Comparison of ENCODE assay signal across 16 mouse cellular contexts in genomic region chr7:116035504-116035903, GRCm38 (mm10). TPM values are rescaled to one million over a fixed set of nuclear protein-coding genes. Genes with fewer than 3 reads are reported as not detected.
DNase-seq lines count a peak whose midpoint lies in the region; ATAC-seq and TF ChIP-seq lines count a peak whose summit lies in the region.
"Had no signal": no experiment of that assay in that cellular context is flagged by ENCODE, and none has a peak within 500 bp of the region (broad histone marks: within the 10 kb centered on the region; RNA-seq: fewer than 3 reads in every experiment).

No protein-coding gene starts in this region.

- no peak for ATAC-seq in heart, embryonic 12.5 days (ENCODE audit: insufficient number of reproducible peaks, low FRiP score)
- no peak for ATAC-seq in embryonic facial prominence, embryonic 14.5 days (ENCODE audit: low read depth)
- ATAC-seq in forebrain, embryonic 16.5 days = no peak
- no peak for ATAC-seq in midbrain, postnatal 0 days (ENCODE audit: low FRiP score)
- ATAC-seq in granulocyte monocyte progenitor cell, adult 5-6 weeks (replicated peaks; ENCODE audit: poor library complexity, severe bottlenecking) = no peak

- H3K9ac ChIP-seq in heart, embryonic 12.5 days = no peak overlapping the region
- H3K9ac ChIP-seq in embryonic facial prominence, embryonic 14.5 days (ENCODE audit: low read depth, low read length) = peak overlapping the region; percentile 75
- no peak overlapping the region for H3K9ac ChIP-seq in forebrain, embryonic 16.5 days (replicated peaks; ENCODE audit: low read depth, low read length)
- no peak overlapping the region for H3K9ac ChIP-seq in midbrain, postnatal 0 days (replicated peaks; ENCODE audit: low read length, poor library complexity, severe bottlenecking)
- H3K9ac ChIP-seq: liver, embryonic 15.5 days had no signal

- no peak overlapping the region for H3K4me3 ChIP-seq in heart, embryonic 12.5 days
- H3K4me3 ChIP-seq in embryonic facial prominence, embryonic 14.5 days (ENCODE audit: low read depth, low read length) = peak overlapping the region; percentile 64
- H3K4me3 ChIP-seq in forebrain, embryonic 16.5 days (replicated peaks; ENCODE audit: low read length) = peak overlapping the region; percentile 51
- H3K4me3 ChIP-seq in midbrain, postnatal 0 days (ENCODE audit: low read depth, low read length) = no peak overlapping the region
- H3K4me3 ChIP-seq: liver, embryonic 15.5 days had no signal

- peaks cover 23% of the 10 kb centered on the region for H3K4me1 ChIP-seq in heart, embryonic 12.5 days (replicated peaks)
- H3K4me1 ChIP-seq in embryonic facial prominence, embryonic 14.5 days (ENCODE audit: control insufficient read depth, insufficient read depth, low read length) = peaks cover 8% of the 10 kb centered on the region
- H3K4me1 ChIP-seq in forebrain, embryonic 16.5 days (replicated peaks; ENCODE audit: control insufficient read depth, insufficient read depth, low read length) = peaks cover 54% of the 10 kb centered on the region
- peaks cover 11% of the 10 kb centered on the region for H3K4me1 ChIP-seq in midbrain, postnatal 0 days (ENCODE audit: insufficient read depth, low read length)

- no peak for TF ChIP-seq CTCF in midbrain, postnatal 0 days (IDR thresholded peaks at IDR 0.05)

- 54% methylated on average over 4 of the region's 4 CpGs for WGBS in heart, embryonic 12.5 days
- 42% methylated on average over 4 of the region's 4 CpGs for WGBS in embryonic facial prominence, embryonic 14.5 days
- WGBS in forebrain, embryonic 16.5 days = 48% methylated on average over 4 of the region's 4 CpGs
- WGBS in midbrain, postnatal 0 days = 57% methylated on average over 4 of the region's 4 CpGs

- no peak for DNase-seq in heart, postnatal 25 days (ENCODE audit: low spot score)
- DNase-seq in embryonic facial prominence, embryonic 14.5 days (ENCODE audit: low spot score) = no peak
- DNase-seq in midbrain, postnatal 0 days (ENCODE audit: low spot score) = no peak
- no peak for DNase-seq in cerebellum, adult 9-11 months
- DNase-seq in ovary, adult 18-20 months (ENCODE audit: low spot score) = no peak
- DNase-seq: adrenal gland, adult 2 months; cerebellum, adult 18-20 months; embryo, embryonic 11 days; gastrocnemius, postnatal 25 days; kidney, postnatal 14 days; layer of hippocampus, adult 9-11 months; lung, postnatal 36 days had no signal

- H3K27me3 ChIP-seq in heart, embryonic 12.5 days (replicated peaks) = peaks cover 23% of the 10 kb centered on the region
- peaks cover 68% of the 10 kb centered on the region for H3K27me3 ChIP-seq in embryonic facial prominence, embryonic 14.5 days (replicated peaks; ENCODE audit: control insufficient read depth, insufficient read depth, low read length)
- peaks cover 35% of the 10 kb centered on the region for H3K27me3 ChIP-seq in forebrain, embryonic 16.5 days (replicated peaks; ENCODE audit: control insufficient read depth, insufficient read depth, low read length)
- H3K27me3 ChIP-seq in midbrain, postnatal 0 days (ENCODE audit: insufficient read depth, low read length) = peaks cover 34% of the 10 kb centered on the region

- 0 out of 2 replicates have a peak overlapping the region, but pooled peaks have one; percentile 91 for H3K4me2 ChIP-seq in heart, embryonic 12.5 days
- H3K4me2 ChIP-seq in embryonic facial prominence, embryonic 14.5 days (ENCODE audit: low read depth, low read length) = peak overlapping the region; percentile 99
- H3K4me2 ChIP-seq in forebrain, embryonic 16.5 days (ENCODE audit: low read length) = peak overlapping the region; percentile 94
- peak overlapping the region; percentile 10; the same call in 1 of the 2 replicates for H3K4me2 ChIP-seq in midbrain, postnatal 0 days (ENCODE audit: low read depth, low read length, poor library complexity, severe bottlenecking)
- H3K4me2 ChIP-seq: liver, embryonic 15.5 days had no signal

- intact Hi-C loops in heart, postnatal 25 days (cut with DNase I) = no loop called here

- no peaks in the 10 kb centered on the region for H3K36me3 ChIP-seq in heart, embryonic 12.5 days
- no peaks in the 10 kb centered on the region for H3K36me3 ChIP-seq in embryonic facial prominence, embryonic 14.5 days (ENCODE audit: control insufficient read depth, insufficient read depth, low read length)
- no peaks in the 10 kb centered on the region for H3K36me3 ChIP-seq in forebrain, embryonic 16.5 days (ENCODE audit: control insufficient read depth, insufficient read depth)
- no peaks in the 10 kb centered on the region for H3K36me3 ChIP-seq in midbrain, postnatal 0 days (ENCODE audit: insufficient read depth, low read length)
- H3K36me3 ChIP-seq: liver, embryonic 15.5 days had no signal

- no peak overlapping the region for H3K27ac ChIP-seq in heart, embryonic 12.5 days (ENCODE audit: poor library complexity, severe bottlenecking)
- H3K27ac ChIP-seq in embryonic facial prominence, embryonic 14.5 days (replicated peaks; ENCODE audit: low read depth, low read length) = no peak overlapping the region
- H3K27ac ChIP-seq in forebrain, embryonic 16.5 days (ENCODE audit: low read length) = no peak overlapping the region
- no peak overlapping the region for H3K27ac ChIP-seq in midbrain, postnatal 0 days (ENCODE audit: low read depth, low read length)
- H3K27ac ChIP-seq: liver, embryonic 15.5 days had no signal

- no peaks in the 10 kb centered on the region for H3K9me3 ChIP-seq in heart, embryonic 12.5 days (replicated peaks)
- no peaks in the 10 kb centered on the region for H3K9me3 ChIP-seq in embryonic facial prominence, embryonic 14.5 days (ENCODE audit: control insufficient read depth, low read length)
- H3K9me3 ChIP-seq in forebrain, embryonic 16.5 days (ENCODE audit: control insufficient read depth, low read length) = no peaks in the 10 kb centered on the region
- H3K9me3 ChIP-seq in midbrain, postnatal 0 days (ENCODE audit: low read length) = no peaks in the 10 kb centered on the region
- H3K9me3 ChIP-seq: liver, embryonic 15.5 days had no signal

RNA-seq across cellular contexts. Expression of gene Sox6, which starts 3.1 kb away (rescaled TPM):
- 32.5 and 33.2 TPM in 2 replicates for polyA plus RNA-seq in heart, embryonic 12.5 days (2016; fragmentation: Nextera tagmentation; extraction: Ambion mirVana)
- 10 to 100 TPM; 27.4 to 36.9 TPM for total RNA-seq in heart, postnatal 25 days (2021)
- 46.1 and 49.9 TPM in 2 replicates for polyA plus RNA-seq in embryonic facial prominence, embryonic 14.5 days (2014; fragmentation: Nextera tagmentation; extraction: Ambion mirVana)
- polyA plus RNA-seq in forebrain, embryonic 16.5 days (2015; fragmentation: Nextera tagmentation; extraction: Ambion mirVana) = 95.4 and 96.5 TPM in 2 replicates
- total RNA-seq in midbrain, postnatal 0 days (2014; rRNA removed) = 47.6 and 49.5 TPM in 2 replicates
- polyA plus RNA-seq in midbrain, postnatal 0 days (2015; fragmentation: Nextera tagmentation; extraction: Ambion mirVana) = 30.6 and 30.8 TPM in 2 replicates
- 0.45 and 2.6 TPM in 2 replicates for total RNA-seq in granulocyte monocyte progenitor cell, adult 5-6 weeks (2014; fragmentation: Nextera tagmentation)
- 0.98 TPM in 1 of 2 replicates, not detected in the other for total RNA-seq in granulocyte monocyte progenitor cell, adult 5-6 weeks (2017)

RNA-seq across cellular contexts. Expression of gene 1110004F10Rik, which starts 3.7 kb away (rescaled TPM):
- polyA plus RNA-seq in heart, embryonic 12.5 days (2016; fragmentation: Nextera tagmentation; extraction: Ambion mirVana) = 173 and 190 TPM in 2 replicates
- total RNA-seq in heart, postnatal 25 days (2021) = 10 to 100 TPM; 51.5 to 53.2 TPM
- polyA plus RNA-seq in embryonic facial prominence, embryonic 14.5 days (2014; fragmentation: Nextera tagmentation; extraction: Ambion mirVana) = 244 and 274 TPM in 2 replicates
- polyA plus RNA-seq in forebrain, embryonic 16.5 days (2015; fragmentation: Nextera tagmentation; extraction: Ambion mirVana) = 382 and 395 TPM in 2 replicates
- 169 and 210 TPM in 2 replicates for total RNA-seq in midbrain, postnatal 0 days (2014; rRNA removed)
- polyA plus RNA-seq in midbrain, postnatal 0 days (2015; fragmentation: Nextera tagmentation; extraction: Ambion mirVana) = 368 and 370 TPM in 2 replicates
- total RNA-seq in granulocyte monocyte progenitor cell, adult 5-6 weeks (2014; fragmentation: Nextera tagmentation) = 102 and 146 TPM in 2 replicates
- 215 and 273 TPM in 2 replicates for total RNA-seq in granulocyte monocyte progenitor cell, adult 5-6 weeks (2017)

RNA-seq across cellular contexts. Expression of gene Gm4353, which starts 48.9 kb away (rescaled TPM):
- 0.79 TPM in 1 of 2 replicates, not detected in the other for polyA plus RNA-seq in heart, embryonic 12.5 days (2016; fragmentation: Nextera tagmentation; extraction: Ambion mirVana)
- total RNA-seq in heart, postnatal 25 days (2021) = 1 to 10 TPM in 1 of 2 experiments, under 1 TPM in 1; 0.62 to 1.1 TPM
- polyA plus RNA-seq in embryonic facial prominence, embryonic 14.5 days (2014; fragmentation: Nextera tagmentation; extraction: Ambion mirVana) = 0.43 and 0.88 TPM in 2 replicates
- 1.2 and 1.5 TPM in 2 replicates for polyA plus RNA-seq in forebrain, embryonic 16.5 days (2015; fragmentation: Nextera tagmentation; extraction: Ambion mirVana)
- 0.93 and 4.0 TPM in 2 replicates for total RNA-seq in midbrain, postnatal 0 days (2014; rRNA removed)
- 0.28 and 0.54 TPM in 2 replicates for polyA plus RNA-seq in midbrain, postnatal 0 days (2015; fragmentation: Nextera tagmentation; extraction: Ambion mirVana)
- 0.77 and 0.81 TPM in 2 replicates for total RNA-seq in granulocyte monocyte progenitor cell, adult 5-6 weeks (2014; fragmentation: Nextera tagmentation)
- total RNA-seq in granulocyte monocyte progenitor cell, adult 5-6 weeks (2017) = 2.8 and 2.9 TPM in 2 replicates

Comparison
In these comparisons a context has a peak if more than half of its experiments do, and no peak if none do; other contexts are left out.
1. H3K4me2 ChIP-seq: peak in every context shown above with its lines; median percentile 99 in embryonic facial prominence, embryonic 14.5 days; 94 in forebrain, embryonic 16.5 days; 91 in heart, embryonic 12.5 days; 10 in midbrain, postnatal 0 days.
2. H3K4me3 ChIP-seq: peak in embryonic facial prominence, embryonic 14.5 days (single experiment) and forebrain, embryonic 16.5 days (single experiment); none in heart, embryonic 12.5 days (single experiment) and midbrain, postnatal 0 days (single experiment).